Mouse (Mus musculus) lung, embryonic 16.5 days (tissue): ENCODE results near the gene Ran. TPM values are rescaled to one million over a fixed set of nuclear protein-coding genes. Genes with fewer than 3 reads are reported as not detected.
A peak's percentile ranks its signal among the peaks of the same experiment; 100 is the strongest.
"Not testable (repeated sequence)": the region's sequence is repeated elsewhere in the genome, so short reads cannot be mapped to it uniquely, and the experiment has no call there.

ENCODE experiments used
- ATAC-seq: fragments of 200-750 bp; cut with Nextera tagmentation; 2 replicates; pipeline ENCODE4 v1.8.0; 2017; ENCODE audit warnings: low read depth, mild to moderate bottlenecking, moderate library complexity
- H3K27ac ChIP-seq: fragments of 300-500 bp; sonication (generic); 2 replicates; pipeline ENCODE4 v1.5.1; 2014; ENCODE audit warnings: mild to moderate bottlenecking, control low read depth, low read length
- H3K27me3 ChIP-seq: fragments of 300-500 bp; sonication (generic); 2 replicates; pipeline ENCODE4 v1.6.1; 2014; ENCODE audit warnings: low read depth, low read length, mixed read lengths; ENCODE audit not compliant: control insufficient read depth, insufficient read depth
- H3K36me3 ChIP-seq: fragments of 300-500 bp; sonication (generic); 2 replicates; pipeline ENCODE4 v1.6.1; 2014; ENCODE audit warnings: low read length; ENCODE audit not compliant: control insufficient read depth, insufficient read depth
- H3K4me1 ChIP-seq: fragments of 300-500 bp; sonication (generic); replicated peaks from 2 replicates; pipeline ENCODE4 v1.6.1; 2014; ENCODE audit warnings: low read length, mixed read lengths; ENCODE audit not compliant: control insufficient read depth, insufficient read depth
- H3K4me2 ChIP-seq: fragments of 300-500 bp; sonication (generic); 2 replicates; pipeline ENCODE4 v1.6.1; 2014; ENCODE audit warnings: low read depth, low read length, control low read depth
- H3K4me3 ChIP-seq: fragments of 300-500 bp; sonication (generic); 2 replicates; pipeline ENCODE4 v1.5.1; 2014; ENCODE audit warnings: mild to moderate bottlenecking, low read length, control low read depth
- H3K9ac ChIP-seq: fragments of 300-500 bp; sonication (generic); 2 replicates; pipeline ENCODE4 v1.6.1; 2014; ENCODE audit warnings: low read length, control low read depth
- H3K9me3 ChIP-seq: fragments of 300-500 bp; sonication (generic); 2 replicates; pipeline ENCODE4 v1.6.1; 2016; ENCODE audit warnings: low read length; ENCODE audit not compliant: control insufficient read depth
- WGBS: fragments of 180-500 bp; shearing (Covaris S2); extraction: QIAGEN DNeasy Blood & Tissue Kit; methylation state at CpG from one replicate; pipeline ENCODE4 v1.1.7; 2014; 5-methylcytosine and 5-hydroxymethylcytosine counted together
- polyA plus RNA-seq: library from polyadenylated mRNA; unstranded; fragments of >200 nt; fragmentation: Nextera tagmentation; extraction: Ambion mirVana; gene quantifications from 2 replicates; pipeline ENCODE4 v1.2.1, GENCODE M21; 2015

Gene Ran
- polyA plus RNA-seq, result 499 and 543 TPM in 2 replicates

- Histone ChIP-seq H3K27ac (peak within 1 kb of the TSS; percentile 97), H3K4me1 (peaks cover 10% of the 10 kb centered on the region), H3K36me3 (peaks cover 12% of the 10 kb centered on the region), H3K27me3 (no peaks in the 10 kb centered on the region), H3K4me2 (peak within 1 kb of the TSS; percentile 80), H3K9ac (peak within 1 kb of the TSS; percentile 94), H3K4me3 (peak within 1 kb of the TSS; percentile 92), H3K9me3 (no peaks in the 10 kb centered on the region)
- WGBS, result under 1% methylated on average over 56 of the region's 102 CpGs
- ATAC-seq, result peak; percentile 95
Measured at GRCm38 (mm10) chr5:129019497-129020299, at the start of gene Ran. Gene Ran, plus strand, starts transcription at chr5:129020069.

- WGBS, result 58% methylated on average over 10 of the region's 10 CpGs
- Histone ChIP-seq H3K27me3 (no peaks in the 10 kb centered on the region), H3K4me3 (no peak overlapping the region), H3K27ac (no peak overlapping the region), H3K9me3 (no peaks in the 10 kb centered on the region), H3K4me2 (peak overlapping the region; percentile 31; the same call in 1 of the 2 replicates), H3K9ac (no peak overlapping the region), H3K4me1 (no peaks in the 10 kb centered on the region), H3K36me3 (no peaks in the 10 kb centered on the region)
- no peak for ATAC-seq
Measured at GRCm38 (mm10) chr5:128970878-128971277, 49.0 kb upstream of the Ran start.

- Histone ChIP-seq H3K4me3 (no peak overlapping the region), H3K4me2 (peak overlapping the region; percentile 31; the same call in 1 of the 2 replicates), H3K9me3 (no peaks in the 10 kb centered on the region), H3K4me1 (no peaks in the 10 kb centered on the region), H3K27ac (no peak overlapping the region), H3K9ac (no peak overlapping the region), H3K27me3 (no peaks in the 10 kb centered on the region), H3K36me3 (no peaks in the 10 kb centered on the region)
- no peak for ATAC-seq
- 16% methylated on average over 14 of the region's 14 CpGs for WGBS
Measured at GRCm38 (mm10) chr5:128971298-128971697, 48.6 kb upstream of the Ran start.

- no peaks in the 10 kb centered on the region for H3K36me3 ChIP-seq
- ATAC-seq, result no peak
- WGBS, result 27% methylated on average over 4 of the region's 4 CpGs
- no peak overlapping the region for H3K4me3 ChIP-seq
- no peaks in the 10 kb centered on the region for H3K9me3 ChIP-seq
- no peaks in the 10 kb centered on the region for H3K4me1 ChIP-seq
- no peak overlapping the region for H3K27ac ChIP-seq
- no peak overlapping the region for H3K9ac ChIP-seq
- no peak overlapping the region for H3K4me2 ChIP-seq
- H3K27me3 ChIP-seq, result no peaks in the 10 kb centered on the region
Measured at GRCm38 (mm10) chr5:128976266-128976665, 43.6 kb upstream of the Ran start.

GRCm38 (mm10) chr5:128977466-128977865 lies 42.4 kb upstream of the Ran start:
- H3K4me3 ChIP-seq, H3K27me3 ChIP-seq, H3K9ac ChIP-seq, H3K4me1 ChIP-seq, ATAC-seq, H3K9me3 ChIP-seq, H3K27ac ChIP-seq, H3K36me3 ChIP-seq, H3K4me2 ChIP-seq: not testable (repeated sequence)
- WGBS, result 67% methylated on average over 1 of the region's 1 CpGs

- Histone ChIP-seq H3K4me2 (no peak overlapping the region), H3K27ac (no peak overlapping the region), H3K9me3 (no peaks in the 10 kb centered on the region), H3K36me3 (no peaks in the 10 kb centered on the region), H3K4me1 (no peaks in the 10 kb centered on the region), H3K27me3 (no peaks in the 10 kb centered on the region), H3K4me3 (no peak overlapping the region), H3K9ac (no peak overlapping the region)
- ATAC-seq, result no peak
- 90% methylated on average over 7 of the region's 7 CpGs for WGBS
Measured at GRCm38 (mm10) chr5:128978957-128979356, 40.9 kb upstream of the Ran start.

- H3K27me3 ChIP-seq, result no peaks in the 10 kb centered on the region
- H3K4me1 ChIP-seq, result no peaks in the 10 kb centered on the region
- H3K9ac ChIP-seq, result no peak overlapping the region
- no peaks in the 10 kb centered on the region for H3K9me3 ChIP-seq
- peaks cover 9% of the 10 kb centered on the region; the same call in 1 of the 2 replicates for H3K36me3 ChIP-seq
- H3K27ac ChIP-seq, result no peak overlapping the region
- WGBS, result 68% methylated on average over 7 of the region's 7 CpGs
- no peak overlapping the region for H3K4me3 ChIP-seq
- no peak overlapping the region for H3K4me2 ChIP-seq
- no peak for ATAC-seq
Measured at GRCm38 (mm10) chr5:128980857-128981256, 39.0 kb upstream of the Ran start.

- Histone ChIP-seq H3K9ac (no peak overlapping the region), H3K9me3 (no peaks in the 10 kb centered on the region), H3K27ac (no peak overlapping the region), H3K4me2 (no peak overlapping the region), H3K4me1 (no peaks in the 10 kb centered on the region), H3K27me3 (no peaks in the 10 kb centered on the region), H3K4me3 (no peak overlapping the region), H3K36me3 (peaks cover 12% of the 10 kb centered on the region; the same call in 1 of the 2 replicates)
- 23% methylated on average over 12 of the region's 12 CpGs for WGBS
- ATAC-seq, result peak; percentile 79
Measured at GRCm38 (mm10) chr5:128981607-128982006, 38.3 kb upstream of the Ran start.

- Histone ChIP-seq H3K4me1 (no peaks in the 10 kb centered on the region), H3K36me3 (peaks cover 12% of the 10 kb centered on the region; the same call in 1 of the 2 replicates), H3K27me3 (no peaks in the 10 kb centered on the region), H3K4me2 (no peak overlapping the region), H3K9me3 (no peaks in the 10 kb centered on the region), H3K9ac (no peak overlapping the region), H3K4me3 (no peak overlapping the region), H3K27ac (no peak overlapping the region)
- ATAC-seq, result no peak
- WGBS, result 83% methylated on average over 6 of the region's 6 CpGs
Measured at GRCm38 (mm10) chr5:128984536-128984935, 35.3 kb upstream of the Ran start.
